24 mouse cellular contexts compared by ENCODE assay signal in the genomic region with DNA sequence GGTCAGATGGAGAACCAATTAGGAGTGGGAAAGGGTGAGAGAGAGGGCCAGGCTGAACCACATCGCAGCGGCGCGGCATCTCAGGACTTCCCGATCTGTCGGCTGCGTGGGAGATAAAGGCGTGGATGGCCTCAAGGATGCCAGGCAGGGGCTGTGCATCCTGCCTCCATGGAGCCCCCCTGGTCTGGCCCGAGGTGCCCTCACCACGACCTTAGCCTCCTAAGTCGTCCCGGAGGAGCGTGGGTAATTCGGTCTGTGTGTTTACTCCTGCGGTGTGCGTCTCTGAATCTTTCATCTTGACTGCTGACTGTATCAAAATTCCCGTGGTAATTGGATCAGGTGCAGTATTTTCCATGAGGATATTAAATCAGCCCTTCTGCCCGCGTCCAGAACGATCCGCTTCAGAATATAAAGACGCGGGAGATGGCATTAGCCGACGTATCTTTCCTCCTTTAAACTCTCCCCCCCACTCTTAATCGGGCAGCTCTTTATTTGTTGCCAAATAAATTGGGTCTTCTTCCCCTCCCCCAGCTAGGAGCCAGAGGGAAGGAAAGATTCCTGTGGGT. TPM values are rescaled to one million over a fixed set of nuclear protein-coding genes. Genes with fewer than 3 reads are reported as not detected.
DNase-seq lines count a peak whose midpoint lies in the region; ATAC-seq lines count a peak whose summit lies in the region.
"Had no signal": no experiment of that assay in that cellular context is flagged by ENCODE, and none has a peak within 500 bp of the region (broad histone marks: within the 10 kb centered on the region; RNA-seq: fewer than 3 reads in every experiment).

No protein-coding gene starts in this region.

- H3K4me2 ChIP-seq in midbrain, embryonic 12.5 days (replicated peaks), result 0 out of 2 replicates have a peak overlapping the region, but pooled peaks have one; percentile 6
- 0 out of 2 replicates have a peak overlapping the region, but pooled peaks have one; percentile 17 for H3K4me2 ChIP-seq in hindbrain, embryonic 12.5 days (replicated peaks)
- H3K4me2 ChIP-seq in hindbrain, embryonic 16.5 days (ENCODE audit: low read length), result peak overlapping the region; percentile 19; the same call in 1 of the 2 replicates
- H3K4me2 ChIP-seq in neural tube, embryonic 13.5 days, result no peak overlapping the region
- H3K4me2 ChIP-seq: embryonic facial prominence, embryonic 13.5 days; forebrain, embryonic 13.5 days; heart, embryonic 12.5 days; liver, embryonic 15.5 days had no signal

- no peak overlapping the region; the same call in 1 of the 2 replicates for H3K9ac ChIP-seq in midbrain, embryonic 12.5 days (replicated peaks)
- H3K9ac ChIP-seq in hindbrain, embryonic 12.5 days, result no peak overlapping the region
- peak overlapping the region; percentile 45 for H3K9ac ChIP-seq in hindbrain, embryonic 16.5 days (ENCODE audit: low read depth, low read length)
- H3K9ac ChIP-seq in neural tube, embryonic 13.5 days, result no peak overlapping the region
- H3K9ac ChIP-seq: embryonic facial prominence, embryonic 13.5 days; forebrain, embryonic 13.5 days; heart, embryonic 12.5 days; liver, embryonic 15.5 days had no signal

- peaks cover 14% of the 10 kb centered on the region; the same call in 1 of the 2 replicates for H3K4me1 ChIP-seq in midbrain, embryonic 12.5 days
- H3K4me1 ChIP-seq in midbrain, embryonic 10.5 days, result peaks cover 35% of the 10 kb centered on the region
- peaks cover 20% of the 10 kb centered on the region for H3K4me1 ChIP-seq in hindbrain, embryonic 12.5 days
- peaks cover 3% of the 10 kb centered on the region; the same call in 1 of the 2 replicates for H3K4me1 ChIP-seq in hindbrain, embryonic 16.5 days (ENCODE audit: control insufficient read depth, insufficient read depth, low read depth, low read length)
- peaks cover 46% of the 10 kb centered on the region for H3K4me1 ChIP-seq in neural tube, embryonic 13.5 days (replicated peaks)
- H3K4me1 ChIP-seq: liver, embryonic 15.5 days had no signal

- 0 out of 2 replicates have a peak, but pooled peaks cover 6% of the 10 kb centered on the region for H3K9me3 ChIP-seq in midbrain, embryonic 12.5 days
- no peaks in the 10 kb centered on the region for H3K9me3 ChIP-seq in midbrain, embryonic 10.5 days (replicated peaks)
- no peaks in the 10 kb centered on the region for H3K9me3 ChIP-seq in hindbrain, embryonic 12.5 days (replicated peaks)
- no peaks in the 10 kb centered on the region for H3K9me3 ChIP-seq in hindbrain, embryonic 16.5 days (ENCODE audit: control insufficient read depth, low read length)
- H3K9me3 ChIP-seq in neural tube, embryonic 13.5 days, result no peaks in the 10 kb centered on the region
- H3K9me3 ChIP-seq: embryonic facial prominence, embryonic 13.5 days; forebrain, embryonic 13.5 days; limb, embryonic 10.5 days; liver, embryonic 15.5 days had no signal

- intact Hi-C loops in left cerebral cortex, postnatal 10 days (cut with DNase I), result no loop called here

- H3K27ac ChIP-seq in midbrain, embryonic 12.5 days (replicated peaks), result peak overlapping the region; percentile 47; the same call in 1 of the 2 replicates
- no peak overlapping the region for H3K27ac ChIP-seq in midbrain, embryonic 10.5 days (replicated peaks)
- peak overlapping the region; percentile 60; the same call in 1 of the 2 replicates for H3K27ac ChIP-seq in hindbrain, embryonic 12.5 days
- H3K27ac ChIP-seq in hindbrain, embryonic 16.5 days (ENCODE audit: low read depth, low read length), result no peak overlapping the region
- H3K27ac ChIP-seq in neural tube, embryonic 13.5 days (replicated peaks), result peak overlapping the region; percentile 53; the same call in 1 of the 2 replicates
- H3K27ac ChIP-seq: embryonic facial prominence, embryonic 13.5 days; forebrain, embryonic 13.5 days; kidney, postnatal 0 days; limb, embryonic 10.5 days; liver, embryonic 15.5 days; macrophage had no signal

- no peak for DNase-seq in midbrain, embryonic 10.5 days (ENCODE audit: low spot score)
- no peak for DNase-seq in left cerebral cortex, postnatal 10 days (ENCODE audit: extremely low spot score in 1 of 2, low spot score in 2 of 2)
- DNase-seq in ovary, postnatal 36 days (ENCODE audit: low spot score), result no peak
- DNase-seq: adrenal gland, adult 8-10 months; cerebellum, adult 18-20 months; cerebellum, postnatal 14 days; gastrocnemius, postnatal 10 days; heart, adult 11 months; heart, postnatal 10 days; liver; thymus, adult 2 months had no signal

- no peaks in the 10 kb centered on the region for H3K36me3 ChIP-seq in midbrain, embryonic 12.5 days
- H3K36me3 ChIP-seq in midbrain, embryonic 10.5 days, result no peaks in the 10 kb centered on the region
- no peaks in the 10 kb centered on the region for H3K36me3 ChIP-seq in hindbrain, embryonic 12.5 days
- no peaks in the 10 kb centered on the region for H3K36me3 ChIP-seq in hindbrain, embryonic 16.5 days (ENCODE audit: control insufficient read depth, insufficient read depth, low read length)
- no peaks in the 10 kb centered on the region for H3K36me3 ChIP-seq in neural tube, embryonic 13.5 days
- H3K36me3 ChIP-seq: embryonic facial prominence, embryonic 13.5 days; heart, embryonic 12.5 days; limb, embryonic 10.5 days; liver, embryonic 15.5 days had no signal

- 56% methylated on average over 26 of the region's 26 CpGs for WGBS in midbrain, embryonic 12.5 days
- WGBS in midbrain, embryonic 10.5 days, result 79% methylated on average over 26 of the region's 26 CpGs
- 57% methylated on average over 26 of the region's 26 CpGs for WGBS in hindbrain, embryonic 12.5 days
- 46% methylated on average over 26 of the region's 26 CpGs for WGBS in hindbrain, embryonic 16.5 days
- WGBS in neural tube, embryonic 13.5 days, result 42% methylated on average over 26 of the region's 26 CpGs

- ATAC-seq in midbrain, embryonic 12.5 days (ENCODE audit: low FRiP score, low read depth), result 0 out of 2 replicates have a peak, but pooled peaks have one; percentile 34
- ATAC-seq in hindbrain, embryonic 12.5 days (ENCODE audit: low FRiP score), result peak; percentile 47; the same call in 1 of the 2 replicates
- ATAC-seq in hindbrain, embryonic 16.5 days, result no peak
- ATAC-seq in neural tube, embryonic 13.5 days (ENCODE audit: low read depth), result 0 out of 2 replicates have a peak, but pooled peaks have one; percentile 44
- ATAC-seq: forebrain, embryonic 13.5 days; intestine, postnatal 0 days had no signal

- H3K4me3 ChIP-seq in midbrain, embryonic 12.5 days, result no peak overlapping the region
- no peak overlapping the region for H3K4me3 ChIP-seq in midbrain, embryonic 10.5 days
- no peak overlapping the region for H3K4me3 ChIP-seq in hindbrain, embryonic 12.5 days
- H3K4me3 ChIP-seq in hindbrain, embryonic 16.5 days (ENCODE audit: low read length), result no peak overlapping the region
- no peak overlapping the region for H3K4me3 ChIP-seq in neural tube, embryonic 13.5 days
- H3K4me3 ChIP-seq: embryonic facial prominence, embryonic 13.5 days; forebrain, embryonic 13.5 days; heart, embryonic 12.5 days; limb, embryonic 10.5 days; liver, embryonic 15.5 days had no signal

- H3K27me3 ChIP-seq in midbrain, embryonic 12.5 days, result peaks cover 22% of the 10 kb centered on the region
- H3K27me3 ChIP-seq in midbrain, embryonic 10.5 days (ENCODE audit: low read depth, poor library complexity, severe bottlenecking), result peaks cover 34% of the 10 kb centered on the region
- peaks cover 19% of the 10 kb centered on the region; the same call in 1 of the 2 replicates for H3K27me3 ChIP-seq in hindbrain, embryonic 12.5 days
- no peaks in the 10 kb centered on the region; the same call in 1 of the 2 replicates for H3K27me3 ChIP-seq in hindbrain, embryonic 16.5 days (replicated peaks; ENCODE audit: control insufficient read depth, insufficient read depth, low read length)
- H3K27me3 ChIP-seq in neural tube, embryonic 13.5 days, result no peaks in the 10 kb centered on the region

RNA-seq across cellular contexts. Expression of a gene that starts 12.7 kb away (rescaled TPM):
- polyA plus RNA-seq in midbrain, embryonic 12.5 days (2016; fragmentation: Nextera tagmentation; extraction: Ambion mirVana), result 13.5 and 14.5 TPM in 2 replicates
- 12.3 and 15.7 TPM in 2 replicates for polyA plus RNA-seq in midbrain, embryonic 10.5 days (2016; fragmentation: Nextera tagmentation; extraction: Ambion mirVana)
- 7.2 and 7.6 TPM in 2 replicates for polyA plus RNA-seq in hindbrain, embryonic 12.5 days (2016; fragmentation: Nextera tagmentation; extraction: Ambion mirVana)
- 3.2 and 5.8 TPM in 2 replicates for polyA plus RNA-seq in hindbrain, embryonic 16.5 days (2015; fragmentation: Nextera tagmentation; extraction: Ambion mirVana)
- 5.3 and 5.7 TPM in 2 replicates for polyA plus RNA-seq in neural tube, embryonic 13.5 days (2015; fragmentation: Nextera tagmentation; extraction: Ambion mirVana)
- 1 to 10 TPM; 8.8 to 9.2 TPM for total RNA-seq in left cerebral cortex, postnatal 10 days (2021)
- total RNA-seq: MEL had no signal
- polyA plus RNA-seq: liver, embryonic 15.5 days; macrophage had no signal

RNA-seq across cellular contexts. Expression of a gene that starts 28.6 kb away (rescaled TPM):
- 5.3 and 6.9 TPM in 2 replicates for polyA plus RNA-seq in midbrain, embryonic 12.5 days (2016; fragmentation: Nextera tagmentation; extraction: Ambion mirVana)
- polyA plus RNA-seq in midbrain, embryonic 10.5 days (2016; fragmentation: Nextera tagmentation; extraction: Ambion mirVana), result 1.2 and 1.5 TPM in 2 replicates
- 3.7 and 4.4 TPM in 2 replicates for polyA plus RNA-seq in hindbrain, embryonic 12.5 days (2016; fragmentation: Nextera tagmentation; extraction: Ambion mirVana)
- 7.1 and 8.6 TPM in 2 replicates for polyA plus RNA-seq in hindbrain, embryonic 16.5 days (2015; fragmentation: Nextera tagmentation; extraction: Ambion mirVana)
- 2.8 and 3.1 TPM in 2 replicates for polyA plus RNA-seq in neural tube, embryonic 13.5 days (2015; fragmentation: Nextera tagmentation; extraction: Ambion mirVana)
- total RNA-seq in left cerebral cortex, postnatal 10 days (2021), result 10 to 100 TPM in 1 of 2 experiments, 1 to 10 TPM in 1; 7.0 to 13.3 TPM
- total RNA-seq: heart, postnatal 10 days; MEL had no signal
- polyA plus RNA-seq: liver, embryonic 15.5 days; macrophage had no signal

Comparison
In these comparisons a context has a peak if more than half of its experiments do, and no peak if none do; other contexts are left out.
1. H3K27ac ChIP-seq: peak in midbrain, embryonic 12.5 days (single experiment), hindbrain, embryonic 12.5 days (single experiment) and neural tube, embryonic 13.5 days (single experiment); none in midbrain, embryonic 10.5 days (single experiment) and hindbrain, embryonic 16.5 days (single experiment).